Mouse (Mus musculus) olfactory bulb, adult 2 months (tissue): ENCODE results near the gene Dlg2.

Experiments used
- CTCF ChIP-seq: fragments of 200-500 bp; IDR thresholded peaks from 2 replicates; pipeline ENCODE4 v1.5.1; 2012; ENCODE audit warnings: low read depth, mild to moderate bottlenecking, low read length, moderate library complexity; ENCODE audit not compliant: insufficient read depth
- POLR2A ChIP-seq: fragments of 200-500 bp; IDR thresholded peaks from 2 replicates; pipeline ENCODE4 v1.6.1; 2012; ENCODE audit warnings: mild to moderate bottlenecking, low read depth, low read length, moderate library complexity; ENCODE audit not compliant: insufficient read depth

DNA sequence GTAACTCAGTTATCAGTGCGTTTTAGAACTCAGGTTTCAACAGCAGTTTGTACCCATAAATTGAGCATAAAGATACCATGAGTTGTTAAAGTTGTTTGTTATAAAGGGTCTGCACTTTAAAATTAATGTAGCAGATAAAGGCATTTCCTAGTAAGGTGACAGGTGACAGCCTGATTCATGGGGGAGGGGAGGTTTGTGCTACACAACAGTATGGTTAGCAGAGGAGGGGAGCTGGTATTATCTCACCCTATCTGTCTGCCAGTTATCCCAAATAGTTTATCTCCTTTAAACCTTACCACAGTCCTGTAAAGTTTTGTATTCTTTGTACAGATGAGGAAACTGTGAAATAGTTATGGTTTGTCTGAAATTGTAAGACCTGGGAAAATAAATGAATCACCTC, 111.8 kb downstream of the Dlg2 start:
- TF ChIP-seq CTCF (no peak), POLR2A (no peak)
